Mouse (Mus musculus): ENCODE results near the gene Ccdc134.
A peak's percentile ranks its signal among the peaks of the same experiment; 100 is the strongest.

Gene Ccdc134

DNA sequence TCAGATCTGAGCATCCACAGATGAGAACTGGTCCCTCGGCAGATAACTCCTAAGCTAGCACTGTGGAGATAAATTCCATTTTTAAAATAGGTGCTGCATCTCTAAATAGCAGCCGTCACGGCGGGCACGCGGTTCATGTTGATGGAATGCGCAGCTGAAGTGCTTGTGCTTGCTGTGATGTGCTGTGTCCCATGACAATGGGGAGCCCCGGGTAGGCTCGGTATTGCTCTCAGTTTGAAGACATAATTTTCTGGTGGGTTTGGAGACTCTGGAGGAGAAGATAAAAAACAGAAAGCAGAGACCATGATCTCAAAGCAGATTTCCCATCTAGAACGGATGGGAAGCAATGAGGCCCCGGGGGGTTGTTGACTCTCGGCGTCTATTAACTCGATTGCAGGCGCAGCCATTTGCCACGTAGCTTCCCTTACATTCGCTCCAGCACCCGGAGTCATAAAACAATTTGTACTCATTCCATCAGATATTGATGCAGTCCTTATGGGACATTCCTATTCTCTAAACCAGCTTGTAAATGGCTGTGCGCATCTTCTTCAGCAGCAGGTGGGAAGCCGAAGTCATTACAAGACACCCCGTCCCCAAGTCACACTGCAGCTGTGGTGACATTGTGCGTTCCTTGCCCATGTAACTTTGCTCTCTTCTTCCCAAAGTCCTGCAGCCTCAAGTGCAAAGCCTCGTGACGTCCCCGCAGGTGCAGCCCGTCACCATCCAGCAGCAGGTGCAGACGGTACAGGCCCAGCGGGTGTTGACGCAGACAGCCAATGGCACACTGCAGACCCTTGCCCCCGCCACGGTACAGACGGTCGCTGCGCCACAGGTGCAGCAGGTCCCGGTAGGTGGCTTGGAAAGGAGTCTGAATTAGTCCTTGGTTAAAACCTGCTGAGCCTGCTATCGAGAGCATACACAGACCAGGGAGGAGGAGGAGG, 43.0 kb downstream of the Ccdc134 start:
- no peak for DNase-seq (ENCODE audit: low spot score in 2 of 2)

DNA sequence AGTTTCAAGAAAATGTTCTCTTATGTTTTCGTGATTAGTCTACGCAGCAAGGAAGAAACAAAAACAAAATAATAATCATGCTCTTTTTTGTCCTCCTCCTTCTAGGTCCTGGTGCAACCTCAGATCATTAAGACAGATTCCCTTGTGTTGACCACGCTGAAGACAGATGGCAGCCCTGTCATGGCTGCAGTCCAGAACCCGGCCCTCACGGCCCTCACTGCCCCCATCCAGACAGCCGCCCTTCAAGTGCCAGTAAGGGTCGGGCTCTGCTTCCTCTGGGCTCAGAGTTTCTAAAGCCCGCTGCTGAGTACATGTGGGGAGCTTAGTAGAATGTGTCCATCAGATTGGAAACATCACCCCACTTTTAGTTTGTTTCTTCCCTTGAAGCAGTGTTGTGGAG, 44.9 kb downstream of the Ccdc134 start:
- DNase-seq (ENCODE audit: low spot score in 2 of 2): no peak

DNA sequence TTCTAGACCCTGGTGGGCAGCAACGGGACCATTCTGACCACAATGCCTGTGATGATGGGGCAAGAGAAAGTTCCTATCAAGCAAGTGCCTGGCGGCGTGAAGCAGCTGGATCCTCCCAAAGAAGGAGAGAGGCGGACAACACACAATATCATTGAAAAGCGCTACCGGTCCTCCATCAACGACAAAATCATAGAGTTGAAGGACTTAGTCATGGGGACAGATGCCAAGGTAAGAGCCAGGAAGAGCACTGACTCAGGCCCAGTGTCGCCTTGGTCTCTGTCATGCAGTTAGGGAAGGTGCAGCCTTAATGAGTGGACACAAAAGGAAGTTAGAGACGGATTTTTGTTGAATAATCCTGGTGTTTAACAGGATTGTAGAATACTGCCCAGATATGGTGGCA, 47.4 kb downstream of the Ccdc134 start:
- DNase-seq (ENCODE audit: low spot score in 2 of 2): no peak

DNA sequence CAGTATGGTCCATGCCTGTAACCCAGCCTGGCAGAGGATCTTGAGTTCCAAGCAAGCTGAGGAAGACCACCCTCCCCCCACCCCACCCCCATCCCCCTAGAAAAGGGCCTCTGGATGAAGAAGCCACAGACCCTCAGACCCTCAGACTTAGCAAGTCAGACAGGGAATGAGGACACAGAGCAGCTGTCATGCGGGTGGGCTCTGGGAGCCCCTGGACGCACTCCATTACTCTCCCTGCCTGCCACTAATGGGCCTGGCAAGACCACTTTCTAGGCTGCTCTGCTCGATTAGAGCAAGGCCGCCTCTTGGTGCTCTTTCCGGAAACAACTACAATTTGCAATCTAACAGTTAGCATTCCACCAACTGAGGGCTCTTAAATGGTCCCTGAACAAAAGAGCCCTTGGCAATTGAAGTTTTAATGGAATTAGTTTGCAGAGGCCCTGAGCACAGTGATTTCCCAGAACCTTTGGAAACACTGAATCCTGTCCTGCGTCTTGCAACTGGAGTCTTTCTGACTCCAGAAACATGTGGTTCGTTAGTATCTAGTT, 50.1 kb downstream of the Ccdc134 start:
- no peak for DNase-seq (ENCODE audit: low spot score in 2 of 2)

GRCm38 (mm10) chr15:82181131-82181530, 53.4 kb downstream of the Ccdc134 start:
- no peak for DNase-seq (ENCODE audit: low spot score in 2 of 2)

- no peak for DNase-seq (ENCODE audit: low spot score in 2 of 2)
Measured at GRCm38 (mm10) chr15:82182311-82182710, 54.6 kb downstream of the Ccdc134 start.

DNA sequence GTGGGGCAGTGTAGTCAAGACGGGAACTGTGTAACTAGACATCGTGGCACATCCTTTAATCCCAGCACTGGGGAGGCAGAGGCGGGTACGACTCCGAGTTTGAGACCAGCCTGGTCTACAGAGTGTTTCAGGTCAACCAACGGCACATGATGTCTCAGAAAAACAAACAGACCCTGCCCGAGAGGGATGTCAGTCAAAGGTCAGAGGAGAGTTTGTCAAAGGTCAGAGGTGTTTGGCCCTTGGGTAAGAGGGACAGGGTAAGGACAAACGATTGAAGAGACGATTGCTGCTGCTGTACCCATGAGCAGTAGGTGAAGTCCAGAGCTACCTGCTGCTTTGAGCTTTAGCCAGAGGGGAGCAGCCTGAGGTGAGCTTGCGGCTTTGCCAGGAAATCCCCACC, 55.9 kb downstream of the Ccdc134 start:
- no peak for DNase-seq (ENCODE audit: low spot score in 2 of 2)

GRCm38 (mm10) chr15:82184183-82184582, 56.5 kb downstream of the Ccdc134 start:
- DNase-seq (ENCODE audit: low spot score in 2 of 2): peak; percentile 36 to 59

- no peak for DNase-seq (ENCODE audit: low spot score in 2 of 2)
Measured at GRCm38 (mm10) chr15:82184656-82185055, 56.9 kb downstream of the Ccdc134 start.

DNA sequence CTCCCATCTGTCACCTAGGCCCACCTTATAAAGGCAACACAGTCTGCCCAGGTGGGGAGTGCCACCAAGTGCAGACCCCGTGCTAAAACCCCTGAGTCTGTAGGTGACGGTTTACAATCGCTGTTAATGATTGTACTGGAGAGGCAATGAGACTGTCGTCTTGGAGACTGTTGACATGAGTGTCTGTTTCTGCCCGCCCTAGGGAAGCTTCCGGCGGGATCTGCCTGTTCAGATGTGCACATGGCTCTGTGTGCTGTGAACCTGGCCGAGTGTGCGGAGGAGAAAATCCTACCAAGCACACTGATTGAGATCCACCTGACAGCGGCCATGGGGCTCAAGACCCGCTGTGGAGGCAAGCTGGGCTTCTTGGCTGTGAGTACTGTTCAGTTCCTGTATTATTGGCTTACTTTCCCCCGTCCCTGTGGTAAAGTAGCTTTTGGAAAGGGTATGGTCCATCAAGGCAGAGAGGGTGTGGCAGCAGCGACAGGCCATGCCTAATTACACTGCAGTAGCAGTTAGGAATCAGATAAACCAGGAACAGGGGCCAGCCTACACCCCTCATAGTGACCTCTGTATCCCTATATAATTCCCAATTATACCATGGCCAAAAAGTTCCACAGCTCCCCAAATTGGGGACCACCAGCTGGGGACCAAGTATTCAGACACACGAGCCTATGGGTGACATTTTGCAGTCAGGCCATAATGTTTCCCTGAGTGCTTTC, 57.5 kb downstream of the Ccdc134 start:
- DNase-seq (ENCODE audit: low spot score in 2 of 2): no peak

GRCm38 (mm10) chr15:82186131-82186530, 58.4 kb downstream of the Ccdc134 start:
- DNase-seq (ENCODE audit: low spot score in 2 of 2): peak in 1 of 2 experiments; percentile 43

DNA sequence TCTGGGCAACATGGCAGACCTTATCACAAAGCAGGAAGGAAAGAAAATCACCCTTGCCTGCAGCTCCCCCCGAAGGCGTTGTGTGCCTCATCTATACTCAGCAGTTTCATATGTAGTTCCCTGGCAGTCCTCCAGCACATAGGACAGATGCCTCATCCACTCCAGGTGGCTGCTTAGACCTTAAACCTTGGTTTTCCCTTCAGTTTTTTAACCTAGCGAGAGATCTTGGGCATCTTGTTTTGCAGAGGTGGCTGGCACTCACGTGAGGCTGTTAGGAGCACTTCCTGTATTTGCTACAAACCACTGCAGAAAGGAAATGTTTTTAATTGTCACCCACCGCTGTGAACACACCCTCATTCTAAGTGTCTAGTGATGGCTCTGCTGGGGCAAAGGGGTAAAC, 59.2 kb downstream of the Ccdc134 start:
- peak; percentile 69 to 74 for DNase-seq (ENCODE audit: low spot score in 2 of 2)

DNA sequence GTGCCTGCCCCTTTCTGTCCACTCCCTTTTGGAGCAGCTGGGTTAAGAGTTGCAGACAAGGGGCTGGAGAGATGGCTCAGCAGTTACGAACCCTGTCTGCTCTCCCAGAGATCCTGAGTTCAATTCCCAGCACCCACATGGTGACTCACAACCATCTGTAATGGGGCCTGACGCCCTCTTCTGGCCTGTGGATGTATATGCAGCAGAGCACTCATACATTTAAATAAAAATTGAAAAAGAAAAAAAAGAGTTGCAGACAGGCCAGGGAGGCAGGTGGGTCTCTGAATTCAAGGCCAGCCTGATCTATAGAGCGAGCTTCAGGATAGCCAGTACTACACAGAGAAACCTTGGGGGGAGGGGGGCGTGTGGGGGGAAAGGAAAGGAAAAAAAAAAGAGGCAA, 59.7 kb downstream of the Ccdc134 start:
- no peak for DNase-seq (ENCODE audit: low spot score in 2 of 2)

DNA sequence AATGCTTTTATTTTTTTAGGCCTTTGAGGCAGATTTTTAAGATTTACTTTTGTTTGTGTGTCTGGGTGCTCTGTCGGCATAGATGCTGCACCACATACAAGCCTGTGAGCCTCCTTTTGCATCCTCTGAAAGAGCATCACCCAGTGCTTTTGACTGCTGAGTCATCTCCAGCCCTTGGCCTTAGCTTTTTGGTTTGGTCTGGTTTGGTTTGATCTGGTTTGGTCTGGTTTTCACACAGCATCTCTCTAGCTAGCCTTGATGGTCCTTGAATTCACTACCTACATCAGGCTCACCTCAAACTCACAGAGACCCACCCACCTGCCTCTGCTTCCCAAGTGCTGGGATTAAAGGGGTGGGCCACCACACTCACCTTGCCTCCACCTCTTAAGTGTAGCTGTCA, 60.2 kb downstream of the Ccdc134 start:
- DNase-seq (ENCODE audit: low spot score in 2 of 2): no peak

DNA sequence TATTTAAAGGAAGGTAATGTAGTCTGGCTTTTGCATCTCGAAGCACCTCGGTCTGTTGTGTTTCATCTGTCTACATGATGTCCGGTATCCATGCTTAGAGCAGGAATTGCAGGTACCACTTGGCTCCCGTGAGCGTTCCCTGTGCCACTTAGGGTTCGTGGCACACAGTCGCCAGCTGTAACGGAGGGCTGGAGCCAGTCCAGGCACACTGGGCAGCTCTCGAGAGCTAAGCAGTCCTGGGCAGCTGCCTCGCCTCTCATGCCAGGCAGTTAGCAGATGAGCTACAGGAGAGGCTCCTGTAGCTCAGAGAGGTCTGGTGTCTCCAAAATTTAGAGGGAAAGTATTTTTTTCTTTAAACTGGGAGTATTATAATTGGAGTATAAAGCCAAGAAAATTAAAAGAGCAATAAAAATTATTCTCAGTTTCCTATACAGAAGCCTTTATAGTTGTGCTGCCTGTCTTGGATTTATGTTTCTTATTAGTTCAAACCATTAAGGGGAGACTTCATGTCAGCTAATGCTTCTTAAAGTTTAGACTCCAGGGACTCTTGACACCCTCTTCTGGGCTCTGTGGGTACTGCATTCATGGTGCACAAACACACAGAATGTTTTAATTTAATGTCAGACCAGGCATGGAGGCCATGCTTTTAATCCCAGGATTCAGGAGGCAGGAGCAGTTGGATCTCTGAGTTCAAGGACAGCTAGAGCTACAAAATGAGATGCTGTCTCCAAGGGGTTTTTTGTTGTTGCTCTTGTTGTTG, 60.9 kb downstream of the Ccdc134 start:
- DNase-seq (ENCODE audit: low spot score in 2 of 2): peak; percentile 40 to 59

Data from spleen, postnatal 36 days (tissue).